Mouse (Mus musculus): ENCODE data around the gene 1700086D15Rik. TPM values are rescaled to one million over a fixed set of nuclear protein-coding genes. Genes with fewer than 3 reads are reported as not detected.

Gene 1700086D15Rik
- polyA plus RNA-seq (2016; fragmentation: Nextera tagmentation; extraction: Ambion mirVana) = not detected in 2 replicates

DNA sequence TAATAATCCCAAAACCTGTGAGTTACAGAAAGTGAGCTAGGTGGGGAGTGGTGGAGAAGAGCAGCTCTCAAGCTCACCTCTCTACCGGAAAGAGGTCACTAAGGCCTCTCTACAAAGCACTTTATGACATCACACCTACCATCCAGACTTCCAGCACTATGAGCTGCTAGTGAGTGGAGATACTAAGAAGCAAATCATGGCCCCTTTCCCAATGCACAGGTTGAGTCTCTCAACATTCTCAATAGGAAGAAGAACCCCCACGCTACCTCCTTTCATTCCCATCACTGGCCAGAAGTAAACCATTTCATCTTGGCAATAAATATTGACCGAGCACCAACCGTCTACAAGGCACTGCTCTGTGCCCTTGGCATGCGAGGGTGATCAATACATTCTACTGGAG is at the start of gene 1700086D15Rik:
Gene 1700086D15Rik, minus strand, starts transcription at position 101 of the 400 bp plus-strand sequence.
- Histone ChIP-seq H3K27me3 (ENCODE audit: low read depth, poor library complexity, severe bottlenecking) (peaks cover 32% of the 10 kb centered on the region), H3K4me1 (peaks cover 15% of the 10 kb centered on the region), H3K27ac (no peak within 1 kb of the TSS), H3K4me3 (no peak within 1 kb of the TSS), H3K9me3 (replicated peaks) (no peaks in the 10 kb centered on the region), H3K36me3 (no peaks in the 10 kb centered on the region)
- DNase-seq (ENCODE audit: low spot score) = no peak
- WGBS = 90% methylated on average over 5 of the region's 5 CpGs

DNA sequence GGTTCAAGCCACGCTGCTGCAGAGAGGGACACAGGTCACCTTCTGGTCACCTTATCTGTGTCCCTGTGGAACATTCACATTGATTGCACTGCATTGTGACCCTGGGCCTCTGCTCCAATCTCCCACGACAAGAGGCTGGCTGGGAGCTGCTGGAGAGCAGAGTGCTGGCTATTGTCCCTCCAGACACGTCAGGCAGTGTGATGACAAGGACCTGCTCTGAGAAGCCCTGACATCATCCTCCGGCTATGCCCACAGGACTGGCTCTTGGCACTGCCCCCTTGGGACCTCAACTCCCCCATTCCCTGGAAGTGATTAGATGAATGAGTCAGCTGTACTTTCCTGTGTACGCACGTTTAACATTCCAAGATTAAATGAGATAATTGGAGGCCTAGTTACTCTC is 49.8 kb upstream of the 1700086D15Rik start:
- no peaks in the 10 kb centered on the region for H3K27me3 ChIP-seq (ENCODE audit: low read depth, poor library complexity, severe bottlenecking)
- no peak overlapping the region for H3K4me3 ChIP-seq
- no peak for DNase-seq (ENCODE audit: low spot score)
- no peaks in the 10 kb centered on the region for H3K4me1 ChIP-seq
- H3K36me3 ChIP-seq = no peaks in the 10 kb centered on the region
- H3K27ac ChIP-seq = no peak overlapping the region
- no peaks in the 10 kb centered on the region for H3K9me3 ChIP-seq (replicated peaks)
- WGBS = 72% methylated on average over 6 of the region's 6 CpGs

DNA sequence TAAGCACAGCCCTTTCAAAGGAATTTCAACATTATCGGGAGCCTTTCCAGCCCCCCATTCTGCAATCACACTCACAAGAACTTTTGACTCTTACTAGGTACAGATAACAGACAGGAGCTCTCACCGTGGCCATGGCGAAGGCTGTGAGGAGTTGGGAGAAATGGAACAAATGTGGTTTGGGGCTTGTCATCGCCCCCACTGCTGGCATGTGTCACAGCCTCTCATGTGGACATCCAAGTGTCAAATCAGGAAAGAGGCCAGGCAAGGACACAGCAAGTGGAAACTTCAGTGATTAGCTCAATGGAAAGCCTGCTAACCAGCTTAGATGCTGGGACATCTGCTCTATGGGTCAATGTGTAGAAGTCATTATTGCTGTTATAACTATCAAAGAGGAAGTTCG is 45.6 kb upstream of the 1700086D15Rik start:
- H3K4me1 ChIP-seq = no peaks in the 10 kb centered on the region
- no peak for DNase-seq (ENCODE audit: low spot score)
- H3K27ac ChIP-seq = no peak overlapping the region
- no peaks in the 10 kb centered on the region for H3K36me3 ChIP-seq
- WGBS = 85% methylated on average over 5 of the region's 5 CpGs
- no peaks in the 10 kb centered on the region for H3K9me3 ChIP-seq (replicated peaks)
- H3K4me3 ChIP-seq = no peak overlapping the region
- H3K27me3 ChIP-seq (ENCODE audit: low read depth, poor library complexity, severe bottlenecking) = no peaks in the 10 kb centered on the region

DNA sequence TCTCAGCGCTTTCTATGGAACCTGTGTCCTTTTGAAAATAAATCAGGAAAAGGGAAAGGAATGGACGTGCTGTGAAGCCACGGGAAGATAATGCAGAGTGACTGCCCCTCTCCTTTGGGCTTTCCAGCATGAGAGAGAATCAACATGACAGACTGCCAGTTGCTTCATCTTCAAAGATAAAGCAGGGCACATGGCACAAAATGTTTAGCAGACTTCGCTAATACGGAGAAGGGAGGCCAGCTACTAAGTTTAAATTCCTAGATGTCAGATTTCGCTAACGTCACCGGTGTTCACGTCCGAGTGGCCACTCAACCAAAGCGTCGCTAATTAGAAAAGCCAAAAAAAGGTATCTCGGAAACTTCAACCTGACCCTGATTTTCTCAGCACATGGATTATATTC is 45.0 kb upstream of the 1700086D15Rik start:
- no peaks in the 10 kb centered on the region for H3K9me3 ChIP-seq (replicated peaks)
- no peak for DNase-seq (ENCODE audit: low spot score)
- H3K4me3 ChIP-seq = no peak overlapping the region
- WGBS = 82% methylated on average over 13 of the region's 13 CpGs
- H3K27ac ChIP-seq = no peak overlapping the region
- no peaks in the 10 kb centered on the region for H3K36me3 ChIP-seq
- no peaks in the 10 kb centered on the region for H3K4me1 ChIP-seq
- H3K27me3 ChIP-seq (ENCODE audit: low read depth, poor library complexity, severe bottlenecking) = no peaks in the 10 kb centered on the region

DNA sequence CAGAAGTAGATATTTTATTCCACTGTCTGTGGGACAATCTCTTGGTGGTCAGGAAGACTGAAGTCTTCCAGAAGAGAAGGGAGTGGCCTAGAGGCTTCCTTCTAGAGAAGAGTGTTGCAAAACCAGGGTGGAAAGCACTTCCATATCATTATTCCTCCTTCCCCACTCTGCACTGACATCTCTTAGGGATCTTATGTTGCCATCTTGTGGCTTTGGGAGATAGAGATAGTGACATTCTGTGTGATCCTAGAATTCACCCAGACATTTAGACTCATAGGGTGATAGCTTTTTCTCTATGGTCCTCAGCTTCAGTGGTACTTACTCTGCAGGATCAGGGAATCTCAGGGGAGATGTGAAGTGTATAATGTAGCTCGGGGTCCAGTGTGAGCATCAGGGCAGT is 43.3 kb upstream of the 1700086D15Rik start:
- H3K4me3 ChIP-seq = no peak overlapping the region
- H3K36me3 ChIP-seq = no peaks in the 10 kb centered on the region
- no peaks in the 10 kb centered on the region for H3K4me1 ChIP-seq
- WGBS = 58% methylated on average over 1 of the region's 1 CpGs
- H3K27me3 ChIP-seq (ENCODE audit: low read depth, poor library complexity, severe bottlenecking) = no peaks in the 10 kb centered on the region
- no peak overlapping the region for H3K27ac ChIP-seq
- no peaks in the 10 kb centered on the region for H3K9me3 ChIP-seq (replicated peaks)
- DNase-seq (ENCODE audit: low spot score) = no peak

DNA sequence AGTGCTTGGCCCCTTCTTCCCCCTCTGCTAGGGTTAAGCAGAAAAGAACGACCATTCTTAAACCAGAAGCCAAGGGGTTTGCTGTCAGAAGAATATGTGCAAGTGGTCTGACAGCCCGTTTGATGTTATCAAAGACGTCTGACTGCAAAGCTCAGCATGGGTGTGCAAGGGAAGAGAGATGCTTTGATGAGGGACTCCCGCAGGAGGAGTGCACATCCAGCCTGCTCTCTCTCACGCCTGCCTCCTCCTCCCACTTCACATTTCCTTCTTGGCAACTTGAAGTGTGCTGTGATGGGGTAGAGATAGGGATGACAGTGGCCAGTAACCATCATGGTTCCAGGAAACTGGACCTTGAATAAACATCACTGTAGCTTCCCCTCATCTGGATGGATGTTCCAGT is 42.5 kb upstream of the 1700086D15Rik start:
- Histone ChIP-seq H3K4me3 (no peak overlapping the region), H3K9me3 (replicated peaks) (no peaks in the 10 kb centered on the region), H3K27ac (no peak overlapping the region), H3K4me1 (no peaks in the 10 kb centered on the region), H3K27me3 (ENCODE audit: low read depth, poor library complexity, severe bottlenecking) (no peaks in the 10 kb centered on the region), H3K36me3 (no peaks in the 10 kb centered on the region)
- DNase-seq (ENCODE audit: low spot score) = no peak
- 46% methylated on average over 5 of the region's 5 CpGs for WGBS

DNA sequence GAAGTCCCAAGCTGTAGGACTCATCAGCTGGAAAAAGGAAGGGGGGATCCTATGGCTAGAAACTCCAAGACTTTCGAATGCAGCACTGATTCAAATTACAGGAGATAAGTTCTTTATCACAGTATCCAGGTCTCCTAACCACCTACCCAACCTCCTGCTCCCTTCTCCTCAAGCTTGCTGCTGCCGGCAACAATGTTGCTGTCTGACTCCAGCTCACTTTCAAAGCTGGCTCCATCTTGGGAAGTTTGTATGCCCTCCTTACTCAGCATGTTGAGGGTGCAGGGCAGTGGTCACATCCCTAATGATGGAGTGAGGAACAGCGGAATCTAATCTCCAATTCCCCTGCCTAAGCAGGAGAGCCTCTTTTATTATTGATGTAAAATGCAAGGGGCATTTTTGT is 38.3 kb upstream of the 1700086D15Rik start:
- Histone ChIP-seq H3K27ac (no peak overlapping the region), H3K36me3 (no peaks in the 10 kb centered on the region), H3K4me3 (no peak overlapping the region), H3K4me1 (no peaks in the 10 kb centered on the region), H3K27me3 (ENCODE audit: low read depth, poor library complexity, severe bottlenecking) (0 out of 2 replicates have a peak, but pooled peaks cover 3% of the 10 kb centered on the region), H3K9me3 (replicated peaks) (no peaks in the 10 kb centered on the region)
- WGBS = 88% methylated on average over 3 of the region's 3 CpGs
- no peak for DNase-seq (ENCODE audit: low spot score)

DNA sequence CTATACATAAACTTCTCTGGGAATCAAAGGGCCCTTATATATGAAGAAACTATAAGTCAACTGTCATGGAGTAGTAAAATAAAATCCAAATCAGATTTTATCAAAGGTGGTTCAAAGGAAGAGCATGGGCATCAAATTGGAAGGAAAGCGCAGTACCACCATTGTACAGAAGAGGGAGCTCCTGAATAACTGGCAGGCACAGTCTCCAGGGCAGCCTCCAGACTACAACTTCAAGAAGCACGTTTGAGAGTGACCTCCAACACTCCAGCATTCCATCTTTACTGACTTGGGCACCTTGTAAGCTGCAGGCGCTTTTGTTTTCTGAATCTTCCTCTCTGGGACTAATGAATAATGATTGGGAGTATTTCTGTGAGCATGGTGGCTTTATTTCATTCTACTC is 37.6 kb upstream of the 1700086D15Rik start:
- peak; percentile 75 for DNase-seq (ENCODE audit: low spot score)
- Histone ChIP-seq H3K36me3 (no peaks in the 10 kb centered on the region), H3K4me3 (no peak overlapping the region), H3K4me1 (no peaks in the 10 kb centered on the region), H3K9me3 (replicated peaks) (no peaks in the 10 kb centered on the region), H3K27ac (no peak overlapping the region), H3K27me3 (ENCODE audit: low read depth, poor library complexity, severe bottlenecking) (0 out of 2 replicates have a peak, but pooled peaks cover 3% of the 10 kb centered on the region)
- WGBS = 5% methylated on average over 3 of the region's 3 CpGs

DNA sequence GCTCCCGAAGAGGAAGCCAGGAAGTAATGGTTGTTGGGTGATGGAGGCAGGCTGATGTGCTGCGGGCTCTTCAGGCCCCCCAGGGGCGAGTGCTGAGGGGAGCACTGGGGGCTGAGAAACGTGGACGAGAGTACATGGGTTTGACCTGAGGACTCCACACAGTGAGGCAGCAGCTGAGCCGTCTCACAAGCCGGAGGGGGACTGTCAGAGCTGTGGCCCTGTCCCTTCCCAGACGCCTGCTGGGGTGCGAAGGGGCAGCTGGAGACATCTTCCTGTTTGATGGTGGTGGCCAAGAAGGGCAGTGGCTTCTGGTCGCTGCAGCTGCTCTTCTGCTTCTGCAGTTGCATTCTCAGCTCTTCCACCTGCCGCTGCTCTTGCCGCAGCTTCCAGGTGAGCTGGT is 27.3 kb upstream of the 1700086D15Rik start:
- Histone ChIP-seq H3K9me3 (replicated peaks) (no peaks in the 10 kb centered on the region), H3K36me3 (no peaks in the 10 kb centered on the region), H3K27me3 (ENCODE audit: low read depth, poor library complexity, severe bottlenecking) (no peaks in the 10 kb centered on the region), H3K4me3 (no peak overlapping the region), H3K4me1 (no peaks in the 10 kb centered on the region), H3K27ac (no peak overlapping the region)
- WGBS = 78% methylated on average over 12 of the region's 12 CpGs
- DNase-seq (ENCODE audit: low spot score) = no peak

DNA sequence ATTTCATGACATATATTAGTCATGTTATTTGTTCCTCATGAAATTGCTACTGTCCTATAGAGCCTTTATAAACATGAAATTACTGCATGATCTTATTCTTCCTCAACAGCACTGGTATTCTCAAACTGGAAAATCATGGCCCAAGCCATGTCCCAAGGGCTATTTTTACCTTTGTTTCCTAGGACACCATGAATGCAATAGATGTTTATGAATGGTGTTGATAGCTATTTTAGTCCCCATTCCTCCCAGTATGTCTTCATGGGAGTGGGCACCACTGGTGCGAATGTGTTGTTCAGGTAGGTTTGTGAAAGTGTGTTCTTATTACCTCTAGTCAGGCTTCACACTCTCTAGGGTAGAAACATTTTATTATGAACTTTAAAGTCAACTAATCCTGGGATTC is 25.4 kb upstream of the 1700086D15Rik start:
- H3K4me3 ChIP-seq = no peak overlapping the region
- H3K4me1 ChIP-seq = no peaks in the 10 kb centered on the region
- H3K27me3 ChIP-seq (ENCODE audit: low read depth, poor library complexity, severe bottlenecking) = no peaks in the 10 kb centered on the region
- WGBS = 95% methylated on average over 1 of the region's 1 CpGs
- H3K9me3 ChIP-seq (replicated peaks) = no peaks in the 10 kb centered on the region
- no peaks in the 10 kb centered on the region for H3K36me3 ChIP-seq
- no peak for DNase-seq (ENCODE audit: low spot score)
- no peak overlapping the region for H3K27ac ChIP-seq

DNA sequence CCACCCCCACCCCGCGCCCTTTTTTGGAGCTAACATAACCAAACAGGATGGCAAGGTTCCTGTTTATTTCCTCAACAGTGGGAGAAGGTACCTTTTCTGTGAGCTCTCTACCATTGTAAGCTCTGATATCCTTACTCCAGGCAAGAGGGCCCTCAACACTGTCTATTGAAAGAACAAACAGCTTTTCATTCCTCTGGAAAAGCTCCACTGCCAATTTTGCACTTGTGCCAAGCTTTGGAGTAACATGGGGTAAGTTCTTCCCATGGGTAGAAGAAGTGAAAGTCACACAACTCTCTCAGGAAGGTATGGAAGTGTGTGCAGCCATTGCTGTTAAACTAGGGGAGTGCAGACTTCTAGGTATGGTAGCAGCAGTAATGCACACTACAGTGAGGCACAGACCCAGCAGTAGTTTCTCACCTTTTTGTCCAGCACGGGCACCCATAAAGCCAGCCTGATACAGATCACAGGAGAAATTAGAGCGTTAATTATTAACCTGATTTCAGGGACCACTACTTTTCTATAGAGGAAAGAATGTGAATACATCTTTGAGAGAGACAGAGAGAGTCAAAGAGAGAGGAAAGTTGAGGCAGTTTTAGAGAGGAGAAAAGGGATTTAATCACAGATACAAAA is 10.5 kb upstream of the 1700086D15Rik start:
- no peak overlapping the region for H3K27ac ChIP-seq
- 89% methylated on average over 4 of the region's 4 CpGs for WGBS
- H3K4me3 ChIP-seq = no peak overlapping the region
- no peaks in the 10 kb centered on the region for H3K9me3 ChIP-seq (replicated peaks)
- no peak for DNase-seq (ENCODE audit: low spot score)
- H3K36me3 ChIP-seq = no peaks in the 10 kb centered on the region
- H3K4me1 ChIP-seq = no peaks in the 10 kb centered on the region
- H3K27me3 ChIP-seq (ENCODE audit: low read depth, poor library complexity, severe bottlenecking) = no peaks in the 10 kb centered on the region; the same call in 1 of the 2 replicates

DNA sequence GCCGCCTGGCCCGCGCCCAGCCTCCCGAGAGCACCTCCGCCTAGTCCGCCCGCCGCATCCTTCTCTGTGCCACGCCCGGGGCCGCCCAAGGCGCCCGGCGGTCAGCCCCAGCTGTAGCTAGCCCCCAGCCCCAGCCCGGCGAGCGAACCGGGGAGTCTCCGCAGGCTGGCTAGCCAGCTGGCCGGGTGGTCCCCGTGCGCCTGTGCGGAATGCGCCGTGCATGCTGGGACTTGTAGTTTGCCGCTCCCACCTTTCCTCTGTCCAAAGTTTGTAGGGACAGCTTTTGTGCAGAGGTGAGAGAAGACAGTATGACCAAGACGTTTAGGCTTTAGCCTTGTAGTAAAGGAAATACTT is 3.1 kb upstream of the 1700086D15Rik start, which contains the start of gene Arhgap44:
Gene Arhgap44, minus strand, starts transcription at position 195 of the 354 bp plus-strand sequence.
- Histone ChIP-seq H3K36me3 (no peaks in the 10 kb centered on the region), H3K4me1 (peaks cover 12% of the 10 kb centered on the region), H3K9me3 (replicated peaks) (no peaks in the 10 kb centered on the region), H3K27me3 (ENCODE audit: low read depth, poor library complexity, severe bottlenecking) (peaks cover 32% of the 10 kb centered on the region), H3K27ac (peak within 1 kb of the TSS; percentile 87), H3K4me3 (peak within 1 kb of the TSS; percentile 92)
- under 1% methylated on average over 27 of the region's 27 CpGs for WGBS
- DNase-seq (ENCODE audit: low spot score) = peak; percentile 87

DNA sequence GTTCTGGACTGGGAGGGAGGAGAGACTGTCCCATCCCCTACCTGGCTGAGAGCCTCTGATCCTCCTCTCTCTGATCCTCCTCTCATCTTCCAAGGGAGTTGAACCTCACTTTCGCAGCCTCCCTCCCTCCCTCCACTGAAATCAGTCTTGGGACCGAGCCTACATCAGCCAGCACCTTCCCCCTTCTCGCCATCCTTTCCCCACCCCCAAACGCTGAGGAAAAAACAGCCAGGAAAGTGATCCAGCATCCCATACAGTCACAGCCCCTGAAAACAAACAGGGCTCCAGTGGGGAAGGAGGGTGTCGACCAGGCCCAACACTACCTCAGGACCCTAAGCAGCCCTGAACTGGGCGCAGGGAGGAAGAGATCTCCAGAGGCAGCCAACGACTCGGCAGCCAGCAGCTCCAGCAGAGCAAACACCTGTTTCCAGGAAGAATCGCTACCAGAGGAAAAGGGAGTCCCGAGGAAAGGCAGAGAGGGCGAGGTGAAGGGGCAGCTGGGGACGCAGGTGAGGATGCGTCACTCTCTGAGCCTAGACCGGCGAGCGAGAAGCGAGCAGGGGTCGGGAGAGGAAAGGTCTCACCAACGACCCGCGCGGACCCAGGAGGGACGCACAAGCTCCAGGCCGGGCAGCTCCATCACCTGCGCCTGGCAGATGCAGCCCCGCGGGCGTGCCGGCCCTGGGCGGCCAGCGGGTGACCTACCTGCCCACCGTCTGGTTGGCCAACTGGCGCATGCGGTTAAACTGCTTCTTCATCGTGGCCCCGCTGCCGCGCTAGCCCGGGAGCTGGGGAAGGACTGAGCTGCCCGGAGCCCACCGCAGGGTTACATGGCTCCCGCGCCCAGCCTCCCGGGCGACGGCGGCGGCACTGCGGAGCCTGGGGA is 2.4 kb upstream of the 1700086D15Rik start:
- H3K27ac ChIP-seq = peak overlapping the region; percentile 87
- under 1% methylated on average over 49 of the region's 49 CpGs for WGBS

More for the DNA sequence above, 2.4 kb upstream of the 1700086D15Rik start:
- H3K27me3 ChIP-seq (ENCODE audit: low read depth, poor library complexity, severe bottlenecking) = peaks cover 32% of the 10 kb centered on the region
- H3K36me3 ChIP-seq = no peaks in the 10 kb centered on the region
- no peaks in the 10 kb centered on the region for H3K9me3 ChIP-seq (replicated peaks)
- DNase-seq (ENCODE audit: low spot score) = no peak
- peaks cover 15% of the 10 kb centered on the region for H3K4me1 ChIP-seq
- peak overlapping the region; percentile 92 for H3K4me3 ChIP-seq
